ENCODE assay signal across 16 mouse cellular contexts in genomic region chr12:35232322-35232673, GRCm38 (mm10).
DNase-seq lines count a peak whose midpoint lies in the region; ATAC-seq and TF ChIP-seq lines count a peak whose summit lies in the region.
"Had no signal": no experiment of that assay in that cellular context is flagged by ENCODE, and none has a peak within 500 bp of the region (broad histone marks: within the 10 kb centered on the region; RNA-seq: fewer than 3 reads in every experiment).

No protein-coding gene starts in this region.

- H3K27me3 ChIP-seq in midbrain, embryonic 13.5 days = no peaks in the 10 kb centered on the region
- H3K27me3 ChIP-seq in midbrain, embryonic 10.5 days (ENCODE audit: low read depth, poor library complexity, severe bottlenecking) = no peaks in the 10 kb centered on the region
- H3K27me3 ChIP-seq in forebrain, embryonic 13.5 days = 0 out of 2 replicates have a peak, but pooled peaks cover 8% of the 10 kb centered on the region
- H3K27me3 ChIP-seq in midbrain, embryonic 15.5 days (replicated peaks) = no peaks in the 10 kb centered on the region
- no peaks in the 10 kb centered on the region for H3K27me3 ChIP-seq in intestine, embryonic 15.5 days (replicated peaks)
- H3K27me3 ChIP-seq: embryonic facial prominence, embryonic 12.5 days had no signal

- no peak for TF ChIP-seq CTCF in brain, embryonic 14.5 days (IDR thresholded peaks at IDR 0.05; ENCODE audit: borderline replicate concordance, extremely low read depth, insufficient read depth, insufficient read length)

- no peak overlapping the region for H3K9ac ChIP-seq in midbrain, embryonic 13.5 days (replicated peaks)
- H3K9ac ChIP-seq in forebrain, embryonic 13.5 days = no peak overlapping the region
- no peak overlapping the region for H3K9ac ChIP-seq in midbrain, embryonic 15.5 days
- H3K9ac ChIP-seq in intestine, embryonic 15.5 days = no peak overlapping the region
- H3K9ac ChIP-seq: embryonic facial prominence, embryonic 12.5 days had no signal

- peak; percentile 45; the same call in 1 of the 2 replicates for ATAC-seq in midbrain, embryonic 13.5 days
- ATAC-seq in forebrain, embryonic 13.5 days = peak; percentile 82
- ATAC-seq in midbrain, embryonic 15.5 days (replicated peaks) = peak; percentile 57
- no peak for ATAC-seq in intestine, embryonic 15.5 days
- ATAC-seq: CD4-positive, CD25-positive, alpha-beta regulatory T cell, adult 4 months; intestine, embryonic 16.5 days had no signal

- H3K36me3 ChIP-seq in midbrain, embryonic 13.5 days = no peaks in the 10 kb centered on the region
- H3K36me3 ChIP-seq in midbrain, embryonic 10.5 days = no peaks in the 10 kb centered on the region
- H3K36me3 ChIP-seq in forebrain, embryonic 13.5 days (ENCODE audit: poor library complexity, severe bottlenecking) = no peaks in the 10 kb centered on the region
- no peaks in the 10 kb centered on the region for H3K36me3 ChIP-seq in midbrain, embryonic 15.5 days (replicated peaks)
- H3K36me3 ChIP-seq in intestine, embryonic 15.5 days = no peaks in the 10 kb centered on the region
- H3K36me3 ChIP-seq: embryonic facial prominence, embryonic 12.5 days had no signal

- 67% methylated on average over 2 of the region's 2 CpGs for WGBS in midbrain, embryonic 13.5 days
- WGBS in midbrain, embryonic 10.5 days = 88% methylated on average over 2 of the region's 2 CpGs
- WGBS in forebrain, embryonic 13.5 days = 25% methylated on average over 2 of the region's 2 CpGs
- WGBS in midbrain, embryonic 15.5 days = 61% methylated on average over 2 of the region's 2 CpGs
- 83% methylated on average over 2 of the region's 2 CpGs for WGBS in intestine, embryonic 15.5 days

- no peak overlapping the region for H3K4me2 ChIP-seq in midbrain, embryonic 13.5 days (replicated peaks)
- no peak overlapping the region for H3K4me2 ChIP-seq in forebrain, embryonic 13.5 days
- no peak overlapping the region for H3K4me2 ChIP-seq in midbrain, embryonic 15.5 days
- H3K4me2 ChIP-seq in intestine, embryonic 15.5 days (replicated peaks) = no peak overlapping the region
- H3K4me2 ChIP-seq: embryonic facial prominence, embryonic 12.5 days had no signal

- H3K27ac ChIP-seq in midbrain, embryonic 13.5 days = no peak overlapping the region
- H3K27ac ChIP-seq in midbrain, embryonic 10.5 days (replicated peaks) = no peak overlapping the region
- peak overlapping the region; percentile 68 for H3K27ac ChIP-seq in forebrain, embryonic 13.5 days
- H3K27ac ChIP-seq in midbrain, embryonic 15.5 days = no peak overlapping the region
- no peak overlapping the region for H3K27ac ChIP-seq in intestine, embryonic 15.5 days
- H3K27ac ChIP-seq: embryonic facial prominence, embryonic 12.5 days; gastrocnemius, adult 2 months; macrophage had no signal

- H3K4me1 ChIP-seq in midbrain, embryonic 13.5 days (replicated peaks) = 0 out of 2 replicates have a peak, but pooled peaks cover 4% of the 10 kb centered on the region
- no peaks in the 10 kb centered on the region for H3K4me1 ChIP-seq in midbrain, embryonic 10.5 days
- peaks cover 19% of the 10 kb centered on the region for H3K4me1 ChIP-seq in forebrain, embryonic 13.5 days
- no peaks in the 10 kb centered on the region for H3K4me1 ChIP-seq in midbrain, embryonic 15.5 days
- H3K4me1 ChIP-seq in intestine, embryonic 15.5 days (replicated peaks) = no peaks in the 10 kb centered on the region

- DNase-seq in midbrain, embryonic 10.5 days (ENCODE audit: low spot score) = no peak
- DNase-seq in brain, embryonic 14.5 days (ENCODE audit: low read depth) = peak; percentile 92
- DNase-seq in gastrocnemius, postnatal 25 days = no peak
- DNase-seq: adrenal gland, postnatal 10 days; gastrocnemius, adult 2 months; heart, adult 18-20 months; lung, adult 18-20 months; thymus, postnatal 14 days had no signal

- TF ChIP-seq POLR2A in brain, embryonic 14.5 days (IDR thresholded peaks at IDR 0.05; ENCODE audit: borderline replicate concordance, extremely low read depth, insufficient read depth, insufficient read length, poor library complexity, severe bottlenecking) = no peak

- H3K9me3 ChIP-seq in midbrain, embryonic 13.5 days = no peaks in the 10 kb centered on the region
- H3K9me3 ChIP-seq in midbrain, embryonic 10.5 days (replicated peaks) = no peaks in the 10 kb centered on the region
- no peaks in the 10 kb centered on the region for H3K9me3 ChIP-seq in forebrain, embryonic 13.5 days (replicated peaks)
- no peaks in the 10 kb centered on the region for H3K9me3 ChIP-seq in midbrain, embryonic 15.5 days
- H3K9me3 ChIP-seq in intestine, embryonic 15.5 days = no peaks in the 10 kb centered on the region
- H3K9me3 ChIP-seq: embryonic facial prominence, embryonic 12.5 days had no signal

- H3K4me3 ChIP-seq in midbrain, embryonic 13.5 days (replicated peaks) = no peak overlapping the region
- H3K4me3 ChIP-seq in midbrain, embryonic 10.5 days = no peak overlapping the region
- no peak overlapping the region for H3K4me3 ChIP-seq in forebrain, embryonic 13.5 days
- H3K4me3 ChIP-seq in midbrain, embryonic 15.5 days = no peak overlapping the region
- no peak overlapping the region for H3K4me3 ChIP-seq in intestine, embryonic 15.5 days (replicated peaks)
- H3K4me3 ChIP-seq: embryonic facial prominence, embryonic 12.5 days; gastrocnemius, adult 2 months had no signal
